Mouse (Mus musculus) right cerebral cortex, adult 18-20 months (tissue): ENCODE data around the gene Gm4744.
"Not testable (repeated sequence)": the region's sequence is repeated elsewhere in the genome, so short reads cannot be mapped to it uniquely, and the experiment has no call there.

ENCODE experiments used
- DNase-seq: peaks from one replicate; pipeline ENCODE4 v3.0.0; 2022; ENCODE audit warnings: mixed read lengths

Gene Gm4744

DNA sequence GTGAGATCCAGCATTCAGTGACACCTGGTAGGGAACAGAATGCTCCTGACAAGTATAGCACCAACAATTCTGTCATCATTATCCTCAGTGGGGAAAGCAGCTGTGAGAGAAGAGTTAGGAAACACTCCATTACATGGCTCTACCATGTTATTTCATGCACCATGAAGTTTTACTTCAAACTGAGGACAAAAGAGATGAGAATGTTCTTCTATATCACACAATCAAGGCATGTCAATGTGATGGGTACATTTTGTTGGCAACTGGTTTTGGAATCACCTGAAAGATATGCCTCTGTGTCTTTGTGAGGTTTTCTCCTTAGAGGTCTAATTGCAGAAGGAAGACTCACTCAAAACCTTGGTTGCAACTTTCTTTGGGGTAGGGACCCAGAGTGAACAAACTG is at the start of gene Gm4744:
Gene Gm4744 (minus strand): TSS at position 101 of the 400 bp plus-strand sequence.
- DNase-seq, result no peak

DNA sequence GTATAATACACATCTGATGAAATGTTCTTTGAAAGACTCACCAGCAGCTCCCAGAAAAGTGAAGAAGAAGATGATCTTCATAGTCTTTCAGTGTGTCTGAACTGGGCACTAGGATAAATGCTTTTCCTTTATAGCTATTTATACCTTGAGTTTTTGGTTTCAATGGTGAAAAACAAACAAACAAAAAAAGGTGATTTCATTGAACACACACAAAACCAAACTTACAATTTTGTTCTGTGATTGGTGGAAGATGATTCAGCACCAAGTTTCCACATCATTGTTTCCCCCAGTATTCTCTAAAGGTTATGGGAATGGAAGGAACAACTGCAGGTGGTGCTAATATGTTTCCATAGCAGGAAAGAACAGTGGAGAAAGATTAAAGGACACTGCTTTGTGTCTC is 47.7 kb upstream of the Gm4744 start, which contains the start of gene Gm2663:
Gene Gm2663 (minus strand): TSS at position 101 of the 400 bp plus-strand sequence.
- DNase-seq, result not testable (repeated sequence)

DNA sequence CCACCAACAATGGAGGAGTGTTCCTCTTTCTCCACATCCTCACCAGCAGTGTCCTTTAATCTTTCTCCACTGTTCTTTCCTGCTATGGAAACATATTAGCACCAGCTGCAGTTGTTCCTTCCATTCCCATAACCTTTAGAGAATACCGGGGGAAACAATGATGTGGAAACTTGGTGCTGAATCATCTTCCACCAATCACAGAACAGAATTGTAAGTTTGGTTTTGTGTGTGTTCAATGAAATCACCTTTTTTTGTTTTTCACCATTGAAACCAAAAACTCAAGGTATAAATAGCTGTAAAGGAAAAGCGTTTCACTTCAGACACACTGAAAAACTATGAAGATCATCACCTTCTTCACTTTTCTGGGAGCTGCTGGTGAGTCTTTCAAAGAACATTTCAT is 12.8 kb upstream of the Gm4744 start, which contains the start of gene 1810009J06Rik:
Gene 1810009J06Rik (plus strand): TSS at position 301 of the 400 bp plus-strand sequence.
- DNase-seq, result not testable (repeated sequence)

DNA sequence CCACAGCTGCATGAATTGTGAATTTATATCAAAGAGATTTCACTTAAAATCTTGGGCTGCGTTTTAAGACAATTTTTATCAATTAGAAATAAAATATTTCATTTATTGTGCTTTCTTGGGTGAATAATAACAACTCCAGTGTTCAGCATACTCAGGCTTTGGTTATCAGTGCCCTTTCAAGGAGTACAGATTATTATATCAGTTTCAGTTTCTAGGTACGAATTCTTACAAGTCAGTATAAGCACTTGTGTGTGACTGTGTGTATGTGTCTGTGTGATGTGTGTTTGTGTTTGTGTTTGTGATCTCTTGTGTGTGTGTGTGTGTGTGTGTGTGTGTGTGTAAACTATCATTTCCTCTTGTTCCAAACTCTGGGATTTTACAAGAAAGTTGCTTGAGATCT is 2.0 kb upstream of the Gm4744 start:
- DNase-seq, result no peak

DNA sequence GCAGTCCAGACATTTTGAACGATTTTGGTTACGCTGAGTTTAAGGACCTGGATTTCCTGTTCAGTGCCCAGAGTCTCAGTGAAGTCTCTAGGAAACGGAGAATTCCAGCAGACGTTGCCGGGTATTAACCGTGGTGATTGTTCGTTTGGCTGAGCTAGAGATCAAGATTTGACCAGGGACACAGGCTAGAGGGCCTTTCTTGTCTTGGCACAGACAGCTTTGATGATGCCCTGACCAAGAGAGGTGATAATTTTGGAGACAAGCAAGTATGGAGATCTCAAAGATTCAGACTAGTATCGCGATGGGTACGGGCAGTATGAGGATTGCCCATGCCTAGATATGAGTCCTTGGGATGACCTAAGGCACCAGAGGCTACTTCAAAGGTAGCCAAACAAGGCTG is 11.2 kb downstream of the Gm4744 start, which contains the start of gene 1700074P13Rik:
Gene 1700074P13Rik (minus strand): TSS at position 101 of the 400 bp plus-strand sequence.
- no peak for DNase-seq

DNA sequence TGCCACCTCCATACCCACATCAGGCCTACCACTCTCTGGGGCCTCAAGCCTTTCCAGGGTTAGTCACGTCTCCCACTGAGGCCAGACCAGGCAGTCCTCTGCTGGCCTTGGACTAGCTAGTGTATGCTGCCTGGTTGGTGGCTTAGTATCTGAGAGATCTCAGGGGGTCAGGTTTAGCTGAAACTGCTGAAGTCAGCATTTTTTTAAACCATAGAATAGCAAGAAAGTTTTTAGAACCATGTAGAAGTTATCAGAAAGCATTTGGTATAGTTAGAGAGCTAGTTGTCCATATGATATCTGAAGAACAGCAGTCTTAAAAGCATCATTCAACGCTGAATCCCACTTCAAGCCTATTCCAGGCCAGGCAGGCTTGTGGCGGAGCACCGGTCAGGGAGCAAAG is 31.7 kb downstream of the Gm4744 start:
- no peak for DNase-seq

GRCm38 (mm10) chr6:40900287-40900686 is 51.4 kb downstream of the Gm4744 start, which contains the start of gene Prss58:
TSS of gene Prss58 (minus strand) at chr6:40900387.
- DNase-seq, result no peak
